Mouse (Mus musculus) myocyte (in vitro differentiated cells): ENCODE measurements around the gene Hoxa13. TPM values are rescaled to one million over a fixed set of nuclear protein-coding genes. Genes with fewer than 3 reads are reported as not detected.

Experiments
- H3K27me3 ChIP-seq: one replicate; pipeline ENCODE4 v1.6.1; 2011; ENCODE audit not compliant: control insufficient read depth, insufficient read depth, insufficient read length
- H3K36me3 ChIP-seq: one replicate; pipeline ENCODE4 v1.6.1; 2011; ENCODE audit not compliant: control insufficient read depth, insufficient read depth
- H3K4me2 ChIP-seq: one replicate; pipeline ENCODE4 v1.6.1; 2011; ENCODE audit warnings: low read depth, control low read depth
- H3K4me3 ChIP-seq: one replicate; pipeline ENCODE4 v1.5.1; 2011; ENCODE audit warnings: mild to moderate bottlenecking, control low read depth, moderate library complexity
- H3K79me2 ChIP-seq: one replicate; pipeline ENCODE4 v1.6.1; 2011; ENCODE audit not compliant: control insufficient read depth, insufficient read depth
- H3ac ChIP-seq: one replicate; pipeline ENCODE4 v1.6.1; 2011; ENCODE audit not compliant: control insufficient read depth, insufficient read length
- CEBPB ChIP-seq: IDR thresholded peaks from 2 replicates; pipeline ENCODE4 v1.6.1; 2011; ENCODE audit warnings: mild to moderate bottlenecking, moderate library complexity; ENCODE audit not compliant: poor library complexity, insufficient read depth, severe bottlenecking
- E2F4 ChIP-seq: IDR thresholded peaks from one replicate; pipeline ENCODE4 v1.6.1; 2011; ENCODE audit warnings: mild to moderate bottlenecking, control low read depth, moderate library complexity; ENCODE audit not compliant: insufficient read depth
- MAX ChIP-seq: IDR thresholded peaks from one replicate; pipeline ENCODE4 v1.6.1; 2011; ENCODE audit warnings: low read depth, mild to moderate bottlenecking, control low read depth
- MYOD1 ChIP-seq, 3 experiments: IDR thresholded peaks; one replicate each; pipeline ENCODE4 v1.6.1; 2011; ENCODE audit warnings: control low read depth in 2 of 3, low read depth in 2 of 3, mild to moderate bottlenecking in 2 of 3, moderate library complexity in 1 of 3; ENCODE audit not compliant: insufficient read length in 2 of 3, control insufficient read depth in 1 of 3
- MYOG ChIP-seq, 3 experiments: IDR thresholded peaks; one replicate each; pipeline ENCODE4 v1.6.1; 2011; ENCODE audit warnings: control low read depth in 2 of 3, low read depth in 2 of 3, mild to moderate bottlenecking in 2 of 3; ENCODE audit not compliant: insufficient read length in 2 of 3, control insufficient read depth in 1 of 3, insufficient read depth in 1 of 3
- POLR2A ChIP-seq: IDR thresholded peaks from one replicate; pipeline ENCODE4 v1.6.1; 2011; ENCODE audit warnings: low read depth, mild to moderate bottlenecking, control low read depth, moderate library complexity; ENCODE audit not compliant: insufficient read length
- POLR2AphosphoS2 ChIP-seq: IDR thresholded peaks from one replicate; pipeline ENCODE4 v1.6.1; 2011; ENCODE audit warnings: low read depth, control low read depth; ENCODE audit not compliant: insufficient read length
- REST ChIP-seq: IDR thresholded peaks from one replicate; pipeline ENCODE4 v1.6.1; 2011; ENCODE audit warnings: mild to moderate bottlenecking, control low read depth, moderate library complexity; ENCODE audit not compliant: insufficient read depth, insufficient read length
- SRF ChIP-seq: IDR thresholded peaks from one replicate; pipeline ENCODE4 v1.6.1; 2011; ENCODE audit warnings: low read depth; ENCODE audit not compliant: control insufficient read depth, insufficient read length
- TCF12 ChIP-seq: IDR thresholded peaks from one replicate; pipeline ENCODE4 v1.6.1; 2011; ENCODE audit warnings: mild to moderate bottlenecking, control low read depth; ENCODE audit not compliant: poor library complexity, insufficient read depth, severe bottlenecking
- TCF3 ChIP-seq: IDR thresholded peaks from one replicate; pipeline ENCODE4 v1.6.1; 2011; ENCODE audit warnings: low read depth, control low read depth; ENCODE audit not compliant: insufficient read length
- USF1 ChIP-seq: IDR thresholded peaks from one replicate; pipeline ENCODE4 v1.6.1; 2011; ENCODE audit warnings: low read depth, mild to moderate bottlenecking, control low read depth, moderate library complexity
- polyA plus RNA-seq: library from polyadenylated mRNA; unstranded; fragments of >200 nt; fragmentation: generic; extraction: Trizol; gene quantifications from one replicate; pipeline ENCODE4 v1.2.1, GENCODE M21; 2012; ENCODE audit warnings: missing spikeins

The Hoxa13 gene
- polyA plus RNA-seq, 1 experiment: 0.72 TPM

DNA sequence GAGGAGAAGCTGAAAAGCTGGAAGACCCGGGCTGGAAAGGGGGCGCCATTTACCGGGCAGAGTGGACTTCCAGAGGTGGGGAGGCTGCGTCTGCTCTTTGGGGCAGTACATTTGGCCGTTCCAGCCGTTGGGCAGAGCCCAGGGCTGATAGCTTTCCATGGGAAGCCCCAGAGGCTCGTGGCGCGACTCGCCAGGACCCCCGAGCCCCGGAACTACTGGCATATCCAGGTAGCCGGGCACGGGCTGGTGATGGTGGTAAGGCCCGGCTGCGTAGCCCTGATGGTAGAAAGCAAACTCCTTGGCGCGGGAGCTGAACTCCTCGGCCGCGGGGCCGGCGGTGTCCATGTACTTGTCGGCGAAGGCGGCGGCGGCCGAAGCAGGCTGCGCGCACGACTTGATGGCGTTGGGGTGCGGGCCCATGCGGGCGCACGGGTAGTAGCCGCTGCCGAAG is 844 bp downstream of the Hoxa13 start:
- Histone ChIP-seq H3ac (peak overlapping the region; percentile 20), H3K36me3 (no peaks in the 10 kb centered on the region), H3K79me2 (no peaks in the 10 kb centered on the region), H3K4me3 (peak overlapping the region; percentile 29), H3K27me3 (peaks cover 5% of the 10 kb centered on the region), H3K4me2 (peak overlapping the region; percentile 74)
- TF ChIP-seq MYOG (IDR thresholded peaks at IDR 0.05; ENCODE audit: control insufficient read depth in 1 of 3, insufficient read depth in 1 of 3, insufficient read length in 2 of 3, low read depth in 2 of 3) (no peak), MYOD1 (IDR thresholded peaks at IDR 0.05; ENCODE audit: control insufficient read depth in 1 of 3, insufficient read length in 2 of 3, low read depth in 2 of 3) (peak in 1 of 3 experiments; percentile 1), POLR2A (no peak), SRF (no peak)

DNA sequence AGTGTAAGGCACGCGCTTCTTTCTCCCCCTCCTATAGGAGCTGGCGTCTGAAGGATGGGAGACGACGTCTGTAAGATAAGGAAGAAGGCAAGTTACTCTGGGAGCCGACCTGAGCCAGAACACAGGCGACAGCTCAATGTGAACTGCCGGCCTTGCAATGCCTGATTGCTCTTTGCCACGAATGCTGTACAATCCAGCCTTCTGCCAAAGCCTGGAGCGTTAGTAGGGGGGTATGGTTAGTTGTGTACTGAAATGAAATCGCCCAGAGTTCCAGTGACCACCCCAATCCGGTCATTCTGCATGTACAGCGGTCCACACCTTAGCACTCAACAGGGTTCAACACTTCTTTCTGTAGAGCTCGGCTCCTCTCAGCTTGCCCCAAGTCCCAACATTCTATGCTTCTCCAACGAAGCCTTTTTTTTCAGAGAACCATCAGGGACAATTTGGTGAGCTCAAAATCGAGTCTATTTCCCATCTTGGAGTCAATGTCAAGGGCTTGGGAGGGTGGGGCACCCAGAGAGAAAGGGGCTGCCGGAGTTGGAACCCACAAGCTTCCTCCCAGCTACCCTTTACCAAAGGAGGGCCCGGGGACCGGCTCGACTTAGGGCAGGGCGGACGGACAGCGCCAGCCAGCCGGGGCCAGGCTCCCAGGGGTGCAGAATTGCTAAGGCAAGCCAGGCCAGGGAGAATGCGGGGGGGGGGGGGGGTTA is 1.4 kb downstream of the Hoxa13 start:
- Histone ChIP-seq H3K4me3 (peak overlapping the region; percentile 29), H3K79me2 (no peaks in the 10 kb centered on the region), H3K4me2 (peak overlapping the region; percentile 74), H3K36me3 (no peaks in the 10 kb centered on the region), H3ac (peak overlapping the region; percentile 20), H3K27me3 (peaks cover 5% of the 10 kb centered on the region)
- TF ChIP-seq E2F4 (no peak), CEBPB (no peak), MYOD1 (IDR thresholded peaks at IDR 0.05; ENCODE audit: control insufficient read depth in 1 of 3, insufficient read length in 2 of 3, low read depth in 2 of 3) (no peak), REST (no peak)

DNA sequence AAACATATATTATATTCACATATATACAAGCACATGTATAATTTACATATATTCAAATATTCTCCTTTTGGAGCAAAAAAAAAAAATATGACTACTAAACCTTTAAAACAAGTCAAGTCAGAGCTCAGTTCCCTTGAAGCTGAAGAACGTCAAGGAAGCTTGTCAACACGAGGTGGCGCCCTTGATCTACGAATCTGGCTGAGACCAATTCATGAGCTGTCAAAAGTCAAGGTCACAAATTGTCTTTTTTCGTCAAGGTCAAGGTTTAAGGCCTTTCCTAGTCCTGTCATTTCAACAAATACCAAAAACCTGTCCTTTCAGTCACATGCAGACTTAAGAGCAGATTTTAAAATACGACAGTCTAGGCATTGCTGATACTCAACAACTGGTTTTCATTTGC is 3.7 kb downstream of the Hoxa13 start:
- H3K36me3 ChIP-seq: no peaks in the 10 kb centered on the region
- TF ChIP-seq POLR2AphosphoS2: no peak
- TF ChIP-seq TCF3: no peak
- no peak for TF ChIP-seq MYOD1 (IDR thresholded peaks at IDR 0.05; ENCODE audit: control insufficient read depth in 1 of 3, insufficient read length in 2 of 3, low read depth in 2 of 3)
- TF ChIP-seq TCF12: no peak
- TF ChIP-seq REST: no peak
- TF ChIP-seq SRF: no peak
- no peak for TF ChIP-seq E2F4
- no peak for TF ChIP-seq CEBPB
- no peak for TF ChIP-seq POLR2A
- TF ChIP-seq USF1: no peak
- TF ChIP-seq MAX: no peak
- no peak for TF ChIP-seq MYOG (IDR thresholded peaks at IDR 0.05; ENCODE audit: control insufficient read depth in 1 of 3, insufficient read depth in 1 of 3, insufficient read length in 2 of 3, low read depth in 2 of 3)
- H3ac ChIP-seq: no peak overlapping the region
- H3K4me3 ChIP-seq: no peak overlapping the region
- no peaks in the 10 kb centered on the region for H3K27me3 ChIP-seq
- no peaks in the 10 kb centered on the region for H3K79me2 ChIP-seq
- no peak overlapping the region for H3K4me2 ChIP-seq

DNA sequence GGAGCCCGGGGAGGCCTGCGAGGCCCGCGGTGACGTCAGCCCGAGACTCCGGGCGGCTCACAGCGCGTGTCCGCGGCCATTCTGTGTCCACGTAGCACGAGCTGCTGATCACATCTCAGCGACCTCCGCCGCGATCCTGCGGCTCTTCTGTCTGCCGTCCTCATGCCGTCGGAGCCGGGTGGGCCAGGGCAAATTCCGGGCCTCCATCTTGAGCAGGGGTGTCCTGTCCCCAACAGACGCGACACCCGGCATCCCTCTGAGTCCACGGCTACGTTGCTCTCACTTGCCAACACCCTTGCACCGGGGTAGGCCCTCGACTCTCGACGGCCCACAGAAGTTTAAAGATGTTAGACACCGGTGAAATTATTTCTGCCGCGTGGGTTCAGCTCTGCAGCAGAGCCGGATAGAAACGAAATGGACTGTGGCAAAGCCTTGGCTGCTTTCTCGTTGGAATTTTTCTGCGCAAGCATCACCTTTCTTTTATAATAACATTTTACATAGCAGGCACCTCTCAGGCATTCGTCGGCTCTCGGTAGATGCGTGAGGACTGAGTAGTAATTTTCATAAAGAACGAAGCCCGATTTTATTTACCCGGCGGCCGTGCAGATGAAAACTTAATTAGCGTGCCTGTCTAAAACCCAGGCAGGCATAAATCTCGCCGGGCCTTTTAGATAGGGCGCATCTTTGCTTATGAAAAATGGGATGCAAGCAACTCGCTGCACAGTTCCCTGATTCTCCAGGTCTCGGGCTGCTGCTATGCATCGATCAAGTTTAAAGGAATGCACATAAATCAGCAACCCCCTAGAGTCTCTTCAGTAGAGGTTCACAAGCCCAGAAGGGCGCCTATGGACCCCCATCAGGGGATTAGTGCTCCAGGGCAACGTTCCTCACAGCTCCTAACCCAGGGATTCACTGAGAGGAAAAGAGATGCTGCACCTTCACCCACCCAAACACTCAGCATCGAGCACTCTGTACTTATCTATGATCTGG is 6.9 kb downstream of the Hoxa13 start:
- H3K36me3 ChIP-seq: no peaks in the 10 kb centered on the region
- peak overlapping the region; percentile 64 for H3K4me2 ChIP-seq
- peak; percentile 82 for TF ChIP-seq POLR2AphosphoS2
- TF ChIP-seq MYOD1 (IDR thresholded peaks at IDR 0.05; ENCODE audit: control insufficient read depth in 1 of 3, insufficient read length in 2 of 3, low read depth in 2 of 3): no peak
- no peak for TF ChIP-seq MYOG (IDR thresholded peaks at IDR 0.05; ENCODE audit: control insufficient read depth in 1 of 3, insufficient read depth in 1 of 3, insufficient read length in 2 of 3, low read depth in 2 of 3)
- TF ChIP-seq SRF: no peak
- TF ChIP-seq TCF12: no peak
- peak; percentile 79 for TF ChIP-seq POLR2A
- TF ChIP-seq MAX: no peak
- no peaks in the 10 kb centered on the region for H3K27me3 ChIP-seq
- peaks cover 13% of the 10 kb centered on the region for H3K79me2 ChIP-seq
- H3K4me3 ChIP-seq: peak overlapping the region; percentile 45
- peak overlapping the region; percentile 35 for H3ac ChIP-seq

DNA sequence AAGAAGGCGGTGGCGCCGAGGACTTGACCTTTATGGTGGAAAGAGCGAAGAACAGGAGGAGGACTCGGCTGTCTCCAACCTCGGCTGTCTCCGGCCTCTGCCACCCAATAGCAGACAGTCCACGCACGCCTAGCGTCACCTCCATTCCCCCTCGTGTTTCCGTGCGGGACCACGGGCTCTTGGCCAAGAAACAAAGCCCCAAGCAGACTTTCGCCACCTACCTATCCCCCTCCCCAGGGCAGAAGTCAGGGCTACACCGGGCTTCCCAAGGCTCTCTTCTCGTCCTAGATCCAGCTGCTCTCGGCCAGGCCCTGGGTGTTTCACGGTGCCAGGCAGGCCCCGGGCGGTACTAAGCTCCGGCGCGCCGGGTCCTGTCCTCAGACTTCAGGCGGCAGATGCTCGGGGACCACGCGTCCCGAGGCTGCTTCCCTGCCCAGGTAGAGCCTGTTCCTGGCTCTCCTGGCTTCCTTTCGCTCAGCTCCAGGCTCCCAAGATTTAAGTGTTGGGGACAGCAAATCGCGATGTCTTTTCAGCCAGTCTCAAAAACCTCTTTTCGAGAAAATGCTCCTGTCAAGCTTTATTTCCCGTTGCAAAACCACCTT is 7.8 kb downstream of the Hoxa13 start:
- Histone ChIP-seq H3ac (peak overlapping the region; percentile 35), H3K4me3 (peak overlapping the region; percentile 45), H3K27me3 (no peaks in the 10 kb centered on the region), H3K4me2 (peak overlapping the region; percentile 64), H3K79me2 (peaks cover 16% of the 10 kb centered on the region), H3K36me3 (no peaks in the 10 kb centered on the region)
- TF ChIP-seq REST: no peak
- TF ChIP-seq POLR2AphosphoS2: no peak
- peak; percentile 36 for TF ChIP-seq POLR2A
- no peak for TF ChIP-seq E2F4
- no peak for TF ChIP-seq MYOG (IDR thresholded peaks at IDR 0.05; ENCODE audit: control insufficient read depth in 1 of 3, insufficient read depth in 1 of 3, insufficient read length in 2 of 3, low read depth in 2 of 3)
- TF ChIP-seq TCF3: no peak
- no peak for TF ChIP-seq MAX
- no peak for TF ChIP-seq TCF12
